Mouse (Mus musculus) bone marrow macrophage, adult 2 months (primary cell): ENCODE measurements around the gene Gm26602.
A peak's percentile ranks its signal among the peaks of the same experiment; 100 is the strongest.

ENCODE experiments used
- CTCF ChIP-seq: IDR thresholded peaks from 2 replicates; pipeline ENCODE4 v1.5.1; 2012; ENCODE audit warnings: low read depth, mild to moderate bottlenecking, low read length, moderate library complexity
- POLR2A ChIP-seq: IDR thresholded peaks from 2 replicates; pipeline ENCODE4 v1.6.1; 2012; ENCODE audit warnings: mild to moderate bottlenecking, low read depth, low read length, borderline replicate concordance

GRCm38 (mm10) chr10:79883297-79884084 lies 27.2 kb upstream of the Gm26602 start:
- TF ChIP-seq CTCF (peak; percentile 69), POLR2A (no peak)
